ENCODE assay signal across 9 mouse cellular contexts in the genomic region with DNA sequence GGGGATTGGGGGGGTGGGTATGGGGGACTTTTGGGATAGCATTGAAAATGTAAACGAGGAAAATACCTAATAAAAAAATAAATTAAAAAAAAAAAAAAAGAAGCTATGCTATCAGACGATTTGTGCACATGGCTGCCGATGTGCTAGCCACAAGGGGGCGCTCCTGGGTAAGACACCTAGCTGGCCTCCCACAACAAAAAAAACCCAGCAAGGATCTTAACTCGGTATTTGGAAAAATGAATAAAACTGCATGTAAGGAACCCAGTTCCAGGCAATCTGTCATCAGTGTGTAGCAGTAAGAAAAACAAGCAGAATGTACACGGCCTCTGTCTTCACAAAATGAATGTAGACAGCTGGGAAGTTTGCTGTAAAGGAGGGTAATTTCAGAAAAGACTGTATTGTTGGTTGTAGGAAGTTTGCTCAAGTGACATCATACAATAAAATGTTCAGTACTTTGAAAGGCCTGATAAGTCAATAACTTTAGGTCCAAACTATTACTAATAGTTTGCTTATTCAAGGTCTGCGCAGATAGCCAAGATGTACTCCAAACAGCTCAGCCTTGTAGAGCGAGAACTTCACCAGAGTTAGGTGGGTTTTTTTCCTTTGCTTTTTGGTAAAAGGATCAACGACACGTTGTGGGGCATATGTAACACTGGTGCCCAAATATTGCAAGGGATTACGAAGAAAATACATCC. TPM values are rescaled to one million over a fixed set of nuclear protein-coding genes. Genes with fewer than 3 reads are reported as not detected.
DNase-seq lines count a peak whose midpoint lies in the region; ATAC-seq lines count a peak whose summit lies in the region.
"Had no signal": no experiment of that assay in that cellular context is flagged by ENCODE, and none has a peak within 500 bp of the region (broad histone marks: within the 10 kb centered on the region; RNA-seq: fewer than 3 reads in every experiment).

No protein-coding gene starts in this region.

- no peak overlapping the region for H3K4me3 ChIP-seq in midbrain, embryonic 10.5 days
- no peak overlapping the region for H3K4me3 ChIP-seq in midbrain, embryonic 13.5 days (replicated peaks)
- H3K4me3 ChIP-seq: limb, embryonic 12.5 days had no signal

- H3K4me1 ChIP-seq in midbrain, embryonic 10.5 days = no peaks in the 10 kb centered on the region
- H3K4me1 ChIP-seq in midbrain, embryonic 13.5 days (replicated peaks) = no peaks in the 10 kb centered on the region

- no peaks in the 10 kb centered on the region for H3K36me3 ChIP-seq in midbrain, embryonic 10.5 days
- H3K36me3 ChIP-seq in midbrain, embryonic 13.5 days = no peaks in the 10 kb centered on the region
- H3K36me3 ChIP-seq: limb, embryonic 12.5 days had no signal

- H3K4me2 ChIP-seq in midbrain, embryonic 13.5 days (replicated peaks) = no peak overlapping the region
- H3K4me2 ChIP-seq: limb, embryonic 12.5 days had no signal

- no peaks in the 10 kb centered on the region for H3K9me3 ChIP-seq in midbrain, embryonic 10.5 days (replicated peaks)
- no peaks in the 10 kb centered on the region for H3K9me3 ChIP-seq in midbrain, embryonic 13.5 days
- H3K9me3 ChIP-seq: limb, embryonic 12.5 days had no signal

- no peak for ATAC-seq in midbrain, embryonic 13.5 days

- DNase-seq in midbrain, embryonic 10.5 days (ENCODE audit: low spot score) = peak; percentile 68
- peak; percentile 70 for DNase-seq in c-Kit-positive CD71-negative TER-119-negative erythroid progenitor cells, embryonic 14.5 days (ENCODE audit: low read depth)
- peak; percentile 71 for DNase-seq in forelimb bud, embryonic 11.5 days (ENCODE audit: low read depth, low spot score)
- DNase-seq in kidney, postnatal 14 days = peak; percentile 84
- DNase-seq in lung, adult 18-20 months = peak; percentile 54 to 61
- peak; percentile 80 for DNase-seq in right cerebral cortex, adult 18-20 months
- DNase-seq in urinary bladder, postnatal 10 days (ENCODE audit: low spot score) = peak; percentile 33

- H3K27me3 ChIP-seq in midbrain, embryonic 10.5 days (ENCODE audit: low read depth, poor library complexity, severe bottlenecking) = no peaks in the 10 kb centered on the region
- H3K27me3 ChIP-seq in midbrain, embryonic 13.5 days = no peaks in the 10 kb centered on the region
- H3K27me3 ChIP-seq: limb, embryonic 12.5 days had no signal

- WGBS in midbrain, embryonic 10.5 days = 41% methylated on average over 11 of the region's 11 CpGs
- WGBS in midbrain, embryonic 13.5 days = 40% methylated on average over 11 of the region's 11 CpGs

- H3K27ac ChIP-seq in midbrain, embryonic 10.5 days (replicated peaks) = no peak overlapping the region
- no peak overlapping the region for H3K27ac ChIP-seq in midbrain, embryonic 13.5 days
- H3K27ac ChIP-seq: limb, embryonic 12.5 days had no signal

- no peak overlapping the region for H3K9ac ChIP-seq in midbrain, embryonic 13.5 days (replicated peaks)
- H3K9ac ChIP-seq: limb, embryonic 12.5 days had no signal

RNA-seq across cellular contexts. Expression of a gene that starts 31.7 kb away (rescaled TPM):
- polyA plus RNA-seq in midbrain, embryonic 10.5 days (2016; fragmentation: Nextera tagmentation; extraction: Ambion mirVana) = 0.10 TPM in 1 of 2 replicates, not detected in the other
- not detected in 2 replicates for polyA plus RNA-seq in midbrain, embryonic 13.5 days (2015; fragmentation: Nextera tagmentation; extraction: Ambion mirVana)

RNA-seq across cellular contexts. Expression of a gene that starts 44.9 kb away (rescaled TPM):
- polyA plus RNA-seq in midbrain, embryonic 10.5 days (2016; fragmentation: Nextera tagmentation; extraction: Ambion mirVana) = 28.5 and 33.9 TPM in 2 replicates
- polyA plus RNA-seq in midbrain, embryonic 13.5 days (2015; fragmentation: Nextera tagmentation; extraction: Ambion mirVana) = 28.4 and 28.6 TPM in 2 replicates

Comparison
In these comparisons a context has a peak if more than half of its experiments do, and no peak if none do; other contexts are left out.
1. DNase-seq: peak in every context shown above with its lines; median percentile 84 in kidney, postnatal 14 days; 80 in right cerebral cortex, adult 18-20 months; 71 in forelimb bud, embryonic 11.5 days; 70 in c-Kit-positive CD71-negative TER-119-negative erythroid progenitor cells, embryonic 14.5 days; 68 in midbrain, embryonic 10.5 days; 58 in lung, adult 18-20 months; 33 in urinary bladder, postnatal 10 days.